Mouse (Mus musculus) limb, embryonic 15.5 days (tissue): ENCODE data around the gene Olfr279. TPM values are rescaled to one million over a fixed set of nuclear protein-coding genes. Genes with fewer than 3 reads are reported as not detected.

Source experiments
- ATAC-seq: fragments of 200-750 bp; cut with Nextera tagmentation; 2 replicates; pipeline ENCODE4 v1.8.0; 2017; ENCODE audit warnings: low read depth, moderate TSS enrichment; ENCODE audit not compliant: insufficient number of reproducible peaks, low FRiP score, low TSS enrichment
- H3K27ac ChIP-seq: fragments of 300-500 bp; sonication (generic); 2 replicates; pipeline ENCODE4 v1.5.1; 2015; ENCODE audit warnings: moderate library complexity, mild to moderate bottlenecking, inconsistent platforms
- H3K27me3 ChIP-seq: fragments of 300-500 bp; sonication (generic); 2 replicates; pipeline ENCODE4 v1.6.1; 2015; ENCODE audit warnings: inconsistent platforms
- H3K36me3 ChIP-seq: fragments of 300-500 bp; sonication (generic); 2 replicates; pipeline ENCODE4 v1.6.1; 2015; ENCODE audit warnings: inconsistent platforms
- H3K4me1 ChIP-seq: fragments of 300-500 bp; sonication (generic); 2 replicates; pipeline ENCODE4 v1.6.1; 2015; ENCODE audit warnings: inconsistent platforms
- H3K4me2 ChIP-seq: fragments of 300-500 bp; sonication (generic); 2 replicates; pipeline ENCODE4 v1.6.1; 2015; ENCODE audit warnings: mild to moderate bottlenecking, inconsistent platforms
- H3K4me3 ChIP-seq: fragments of 300-500 bp; sonication (generic); 2 replicates; pipeline ENCODE4 v1.5.1; 2015; ENCODE audit warnings: mild to moderate bottlenecking, inconsistent platforms
- H3K9ac ChIP-seq: fragments of 300-500 bp; sonication (generic); 2 replicates; pipeline ENCODE4 v1.6.1; 2015; ENCODE audit warnings: inconsistent platforms
- H3K9me3 ChIP-seq: fragments of 300-500 bp; sonication (generic); 2 replicates; pipeline ENCODE4 v1.6.1; 2016; ENCODE audit warnings: inconsistent platforms
- WGBS: fragments of 180-500 bp; shearing (Covaris S2); methylation state at CpG from one replicate; pipeline ENCODE4 v1.1.7; 2015; 5-methylcytosine and 5-hydroxymethylcytosine counted together
- polyA plus RNA-seq: library from polyadenylated mRNA; unstranded; fragments of >200 nt; fragmentation: Nextera tagmentation; extraction: Ambion mirVana; gene quantifications from 2 replicates; pipeline ENCODE4 v1.2.1, GENCODE M21; 2015

Gene Olfr279
- not detected in 2 replicates for polyA plus RNA-seq

DNA sequence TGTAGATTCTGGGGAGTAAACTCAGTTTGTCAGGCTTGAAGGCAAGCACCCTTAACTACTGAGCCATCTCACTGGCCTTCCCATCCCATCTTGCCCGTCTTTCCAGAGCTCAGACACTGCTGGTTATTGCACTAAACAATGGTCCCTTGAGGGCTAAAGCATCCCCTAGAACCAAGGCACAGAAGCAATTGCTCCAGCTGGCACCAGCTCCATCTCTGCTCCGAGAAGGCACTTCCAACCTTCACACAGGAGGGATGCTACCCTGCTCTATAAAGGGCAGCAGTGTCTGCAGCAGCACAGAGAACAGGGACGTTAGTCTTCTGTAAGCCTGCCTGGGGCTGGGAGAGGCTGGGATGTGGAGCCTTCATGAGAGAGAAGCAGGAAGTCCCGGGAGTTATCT lies at the start of gene Olfr279:
Olfr279 (plus strand) TSS at position 301 of the 400 bp plus-strand sequence.
- WGBS = 64% methylated on average over 4 of the region's 4 CpGs
- H3K27ac ChIP-seq = no peak within 1 kb of the TSS
- no peaks in the 10 kb centered on the region for H3K4me1 ChIP-seq
- no peak within 1 kb of the TSS for H3K4me3 ChIP-seq
- no peaks in the 10 kb centered on the region for H3K9me3 ChIP-seq
- no peaks in the 10 kb centered on the region for H3K27me3 ChIP-seq
- H3K4me2 ChIP-seq = no peak within 1 kb of the TSS
- ATAC-seq = no peak
- H3K9ac ChIP-seq = no peak within 1 kb of the TSS
- no peaks in the 10 kb centered on the region for H3K36me3 ChIP-seq

DNA sequence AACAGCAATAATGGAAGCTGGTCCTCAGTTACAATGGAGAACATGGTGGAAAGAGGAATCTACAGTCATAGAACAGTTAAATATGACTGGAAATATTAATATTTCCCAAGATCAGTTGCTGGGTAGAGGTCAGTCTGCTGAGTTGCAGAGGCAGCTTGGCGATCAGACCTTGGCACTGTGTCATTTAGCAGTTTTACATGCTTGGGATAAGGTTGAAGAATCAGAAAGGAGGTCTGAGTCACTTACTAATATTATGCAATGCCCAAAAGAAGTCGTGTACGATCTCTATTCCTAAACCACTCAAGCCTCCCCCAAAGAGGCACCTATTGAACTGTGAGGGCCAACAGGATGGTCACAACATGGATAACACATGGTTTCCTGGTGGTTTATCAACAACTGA lies 47.6 kb upstream of the Olfr279 start:
- 70% methylated on average over 3 of the region's 3 CpGs for WGBS
- Histone ChIP-seq H3K9me3 (no peaks in the 10 kb centered on the region), H3K4me2 (no peak overlapping the region), H3K36me3 (no peaks in the 10 kb centered on the region), H3K4me1 (no peaks in the 10 kb centered on the region), H3K9ac (no peak overlapping the region), H3K27ac (no peak overlapping the region), H3K4me3 (no peak overlapping the region), H3K27me3 (no peaks in the 10 kb centered on the region)
- no peak for ATAC-seq

DNA sequence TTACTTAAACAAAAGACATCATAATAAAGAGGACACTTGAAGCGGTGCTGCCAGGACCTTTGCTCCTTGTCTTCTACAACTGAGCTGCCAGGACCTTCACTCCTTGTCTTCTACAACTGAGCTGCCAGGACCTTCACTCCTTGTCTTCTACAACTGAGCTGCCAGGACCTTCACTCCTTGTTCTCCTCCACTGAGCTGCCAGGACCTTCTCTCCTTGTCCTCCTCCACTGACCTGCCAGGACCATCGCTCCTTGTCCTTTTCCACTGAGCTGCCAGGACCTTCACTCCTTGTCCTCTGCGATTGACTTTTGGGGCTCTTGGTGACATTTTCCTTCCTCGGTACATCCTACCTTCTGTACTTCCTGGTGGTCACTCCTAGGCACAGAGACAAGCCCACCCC lies 43.7 kb upstream of the Olfr279 start:
- Histone ChIP-seq H3K36me3 (no peaks in the 10 kb centered on the region), H3K4me2 (no peak overlapping the region), H3K27me3 (no peaks in the 10 kb centered on the region), H3K9ac (no peak overlapping the region), H3K27ac (no peak overlapping the region), H3K4me1 (no peaks in the 10 kb centered on the region), H3K4me3 (no peak overlapping the region), H3K9me3 (no peaks in the 10 kb centered on the region)
- 66% methylated on average over 4 of the region's 4 CpGs for WGBS
- ATAC-seq = no peak

DNA sequence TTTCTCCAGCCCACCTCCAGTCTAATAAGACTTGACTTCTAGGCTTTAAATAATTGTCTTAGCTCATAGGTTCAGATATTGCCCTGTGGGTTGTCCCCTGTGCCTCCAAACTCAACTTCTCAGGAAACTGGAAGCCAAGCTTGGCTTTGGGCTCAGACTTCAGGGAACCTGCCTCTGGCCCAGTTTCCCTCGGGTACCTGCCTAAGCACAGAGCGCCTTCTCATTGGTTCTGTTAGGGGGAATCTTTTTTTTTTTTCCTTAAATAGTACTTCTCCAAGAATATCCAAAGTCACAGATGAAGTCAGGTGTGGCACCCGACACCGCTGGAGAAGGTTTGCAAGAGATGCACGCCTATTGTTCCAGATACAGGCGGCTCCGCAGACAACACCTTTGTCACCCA lies 39.9 kb upstream of the Olfr279 start, which contains the start of gene Olfr281:
Olfr281 (plus strand) TSS at position 301 of the 400 bp plus-strand sequence.
- no peak for ATAC-seq
- Histone ChIP-seq H3K9me3 (no peaks in the 10 kb centered on the region), H3K27me3 (no peaks in the 10 kb centered on the region), H3K9ac (no peak within 1 kb of the TSS), H3K4me3 (no peak within 1 kb of the TSS), H3K27ac (no peak within 1 kb of the TSS), H3K36me3 (no peaks in the 10 kb centered on the region), H3K4me2 (no peak within 1 kb of the TSS), H3K4me1 (no peaks in the 10 kb centered on the region)
- 89% methylated on average over 7 of the region's 7 CpGs for WGBS

DNA sequence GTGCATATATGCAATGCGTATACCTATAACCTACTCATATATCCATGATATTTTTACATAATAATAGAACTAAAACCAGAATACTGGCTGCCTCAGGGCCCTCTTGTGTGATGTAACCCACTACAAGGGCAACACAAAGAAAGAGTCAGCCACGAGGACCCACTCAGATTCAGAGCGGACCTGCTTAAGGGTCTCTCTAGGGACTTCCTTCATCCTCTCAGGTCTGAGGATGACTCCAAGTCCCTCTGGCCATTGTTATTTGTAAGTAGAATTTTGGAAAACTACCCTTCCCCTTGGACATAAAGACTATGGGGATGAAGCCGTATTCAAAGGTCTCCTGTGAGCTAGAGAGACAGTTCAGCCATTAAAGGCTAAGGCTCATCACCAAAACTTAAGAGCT lies 22.6 kb upstream of the Olfr279 start, which contains the start of gene OR5BS1P:
OR5BS1P (plus strand) TSS at position 301 of the 400 bp plus-strand sequence.
- ATAC-seq = no peak
- no peaks in the 10 kb centered on the region for H3K4me1 ChIP-seq
- no peaks in the 10 kb centered on the region for H3K27me3 ChIP-seq
- WGBS = 87% methylated on average over 4 of the region's 4 CpGs
- no peak within 1 kb of the TSS for H3K4me3 ChIP-seq
- H3K4me2 ChIP-seq = no peak within 1 kb of the TSS
- no peak within 1 kb of the TSS for H3K27ac ChIP-seq
- H3K9me3 ChIP-seq = no peaks in the 10 kb centered on the region
- no peak within 1 kb of the TSS for H3K9ac ChIP-seq
- no peaks in the 10 kb centered on the region for H3K36me3 ChIP-seq

DNA sequence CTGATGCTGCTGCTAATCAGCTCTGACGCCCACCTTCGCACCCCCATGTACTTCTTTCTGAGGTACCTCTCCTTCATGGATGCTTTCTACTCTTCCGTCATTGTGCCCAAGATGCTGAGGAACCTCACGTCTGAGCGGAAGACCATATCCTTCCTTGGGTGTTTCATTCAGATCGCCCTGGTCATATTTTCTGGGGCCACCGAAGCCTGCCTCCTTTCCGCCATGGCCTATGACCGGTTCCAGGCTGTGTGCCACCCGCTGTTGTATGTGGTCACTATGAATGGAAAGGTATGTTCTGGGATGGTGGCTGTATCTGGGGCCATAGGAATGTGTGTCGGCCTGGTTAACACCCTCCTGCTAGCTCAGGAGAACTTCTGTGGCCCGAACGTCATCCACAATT lies 20.7 kb upstream of the Olfr279 start:
- H3K36me3 ChIP-seq = no peaks in the 10 kb centered on the region
- ATAC-seq = no peak
- no peak overlapping the region for H3K4me3 ChIP-seq
- no peaks in the 10 kb centered on the region for H3K27me3 ChIP-seq
- H3K4me2 ChIP-seq = no peak overlapping the region
- no peaks in the 10 kb centered on the region for H3K4me1 ChIP-seq
- H3K9me3 ChIP-seq = no peaks in the 10 kb centered on the region
- H3K27ac ChIP-seq = no peak overlapping the region
- WGBS = 87% methylated on average over 13 of the region's 13 CpGs
- H3K9ac ChIP-seq = no peak overlapping the region

DNA sequence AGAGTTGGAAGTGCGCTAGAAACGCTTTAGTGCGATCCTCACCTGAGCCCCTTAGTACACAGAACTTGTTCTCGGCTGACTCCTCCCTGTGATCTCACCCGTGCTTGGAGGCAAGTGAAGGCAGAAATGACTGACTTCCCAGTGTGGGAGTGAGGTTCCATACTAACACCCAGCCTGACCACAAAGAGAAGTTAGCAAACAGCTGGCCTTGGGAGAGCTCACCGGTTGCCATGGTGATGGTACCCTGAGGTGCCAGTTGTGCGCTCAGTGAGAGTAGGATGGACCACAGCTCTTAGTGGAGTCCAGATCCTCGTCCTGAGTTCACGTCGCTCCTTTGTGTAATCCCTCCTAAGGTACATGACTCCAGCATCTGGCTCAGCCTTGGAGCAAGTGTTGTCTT lies 17.2 kb upstream of the Olfr279 start:
- no peak overlapping the region for H3K27ac ChIP-seq
- ATAC-seq = no peak
- no peaks in the 10 kb centered on the region for H3K36me3 ChIP-seq
- H3K9ac ChIP-seq = no peak overlapping the region
- 83% methylated on average over 10 of the region's 10 CpGs for whole genome bisulfite sequencing
- H3K9me3 ChIP-seq = no peaks in the 10 kb centered on the region
- no peaks in the 10 kb centered on the region for H3K4me1 ChIP-seq
- H3K4me2 ChIP-seq = no peak overlapping the region
- H3K27me3 ChIP-seq = no peaks in the 10 kb centered on the region
- H3K4me3 ChIP-seq = no peak overlapping the region

DNA sequence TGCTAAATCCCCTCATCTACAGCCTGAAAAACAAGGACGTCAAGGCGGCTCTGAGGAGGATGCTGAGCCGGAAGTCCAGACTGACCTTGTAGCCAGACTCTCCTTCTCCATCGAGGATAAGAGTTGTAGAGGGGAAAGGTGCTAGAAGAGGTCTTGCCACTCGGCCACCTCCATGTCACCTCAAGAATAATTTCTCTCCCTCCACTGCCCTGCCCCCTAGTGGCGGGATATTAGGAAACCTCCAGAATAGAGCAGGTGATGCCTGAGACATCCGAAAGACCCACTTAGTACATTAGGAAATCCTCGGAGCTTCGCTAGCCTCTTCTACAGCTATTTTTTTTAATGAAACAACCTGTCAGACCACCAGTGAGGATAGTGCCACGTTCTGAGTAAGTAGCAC lies 16.8 kb upstream of the Olfr279 start:
- H3K9ac ChIP-seq = no peak overlapping the region
- H3K9me3 ChIP-seq = no peaks in the 10 kb centered on the region
- ATAC-seq = no peak
- H3K36me3 ChIP-seq = no peaks in the 10 kb centered on the region
- no peak overlapping the region for H3K27ac ChIP-seq
- no peaks in the 10 kb centered on the region for H3K27me3 ChIP-seq
- H3K4me3 ChIP-seq = no peak overlapping the region
- H3K4me2 ChIP-seq = no peak overlapping the region
- WGBS = 55% methylated on average over 10 of the region's 10 CpGs
- H3K4me1 ChIP-seq = no peaks in the 10 kb centered on the region

DNA sequence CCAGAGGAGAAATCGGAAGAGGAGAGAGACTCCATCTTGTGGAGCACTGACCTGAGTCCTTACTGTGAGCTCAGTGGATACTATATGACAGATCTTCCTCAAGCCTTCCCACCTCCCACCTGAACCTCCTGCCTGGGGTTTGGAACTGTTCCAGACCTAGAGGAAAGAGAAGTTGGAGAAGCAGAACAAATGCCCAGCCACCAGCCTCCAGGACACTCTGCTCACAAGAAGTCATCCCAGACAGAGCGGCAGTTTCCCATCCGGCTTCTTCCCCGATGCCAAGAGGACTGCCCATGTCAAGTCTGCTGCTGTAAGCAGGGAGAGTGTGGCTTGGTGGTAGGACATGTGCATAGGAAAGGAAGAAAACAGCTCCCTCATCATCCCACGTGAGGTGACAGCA lies 15.9 kb upstream of the Olfr279 start:
- H3K9me3 ChIP-seq = no peaks in the 10 kb centered on the region
- no peaks in the 10 kb centered on the region for H3K27me3 ChIP-seq
- H3K27ac ChIP-seq = no peak overlapping the region
- ATAC-seq = no peak
- H3K4me3 ChIP-seq = no peak overlapping the region
- WGBS = 78% methylated on average over 5 of the region's 5 CpGs
- no peaks in the 10 kb centered on the region for H3K36me3 ChIP-seq
- H3K4me2 ChIP-seq = no peak overlapping the region
- H3K9ac ChIP-seq = no peak overlapping the region
- H3K4me1 ChIP-seq = no peaks in the 10 kb centered on the region

DNA sequence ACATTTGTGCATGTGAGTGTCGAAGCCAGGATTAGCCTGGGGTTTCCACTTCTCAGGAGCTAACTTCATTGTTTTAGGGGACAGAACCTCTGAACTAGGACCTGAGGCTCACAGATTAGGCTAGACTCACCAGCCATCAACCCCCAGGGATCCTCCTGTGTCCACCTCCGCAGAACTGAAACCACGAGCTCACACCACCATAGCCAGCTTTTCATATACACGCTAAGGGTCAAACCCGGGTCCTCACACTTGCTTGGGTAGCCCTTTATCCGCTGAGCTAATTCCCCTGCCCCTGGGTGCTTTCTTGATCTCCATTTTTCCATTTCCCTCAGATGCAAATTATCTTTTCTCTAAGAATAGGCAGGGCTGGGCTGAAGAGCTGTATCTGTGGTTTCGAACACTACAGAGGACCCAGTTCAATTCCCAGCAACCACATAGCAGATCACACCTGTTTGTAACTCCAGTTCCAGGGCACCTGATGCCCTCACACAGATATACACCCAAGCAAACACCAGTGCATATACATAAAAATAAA lies 12.6 kb upstream of the Olfr279 start:
- no peak for ATAC-seq
- 70% methylated on average over 7 of the region's 7 CpGs for WGBS
- H3K36me3 ChIP-seq = no peaks in the 10 kb centered on the region
- no peak overlapping the region for H3K27ac ChIP-seq
- no peaks in the 10 kb centered on the region for H3K4me1 ChIP-seq
- no peak overlapping the region for H3K4me2 ChIP-seq
- H3K4me3 ChIP-seq = no peak overlapping the region
- H3K27me3 ChIP-seq = no peaks in the 10 kb centered on the region
- H3K9me3 ChIP-seq = no peaks in the 10 kb centered on the region
- H3K9ac ChIP-seq = no peak overlapping the region

DNA sequence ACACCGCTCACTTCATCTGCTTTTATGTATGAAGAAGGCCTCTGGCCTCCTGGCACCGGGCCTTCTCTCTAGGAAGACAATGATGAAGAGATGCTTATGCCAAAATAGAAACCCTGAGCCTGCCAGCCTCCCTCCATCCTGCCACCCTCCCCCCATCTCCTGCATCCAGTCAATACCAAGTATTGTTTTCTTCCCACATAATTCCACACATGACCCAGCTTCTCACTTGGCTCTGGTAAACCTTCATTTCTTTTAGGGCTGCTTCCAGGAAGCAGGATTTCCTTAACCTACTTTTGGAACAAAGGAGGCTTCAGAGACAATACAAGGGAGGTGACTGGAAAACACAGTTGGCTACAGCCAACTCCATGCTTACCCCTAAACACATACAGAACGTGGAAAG lies 9.5 kb upstream of the Olfr279 start, which contains the start of gene Lalba:
Lalba (minus strand) TSS at position 21 of the 400 bp plus-strand sequence.
- Histone ChIP-seq H3K4me2 (no peak within 1 kb of the TSS), H3K27me3 (no peaks in the 10 kb centered on the region), H3K36me3 (no peaks in the 10 kb centered on the region), H3K9ac (no peak within 1 kb of the TSS), H3K4me1 (no peaks in the 10 kb centered on the region), H3K27ac (no peak within 1 kb of the TSS), H3K4me3 (no peak within 1 kb of the TSS), H3K9me3 (no peaks in the 10 kb centered on the region)
- no peak for ATAC-seq
- 67% methylated on average over 3 of the region's 3 CpGs for WGBS

DNA sequence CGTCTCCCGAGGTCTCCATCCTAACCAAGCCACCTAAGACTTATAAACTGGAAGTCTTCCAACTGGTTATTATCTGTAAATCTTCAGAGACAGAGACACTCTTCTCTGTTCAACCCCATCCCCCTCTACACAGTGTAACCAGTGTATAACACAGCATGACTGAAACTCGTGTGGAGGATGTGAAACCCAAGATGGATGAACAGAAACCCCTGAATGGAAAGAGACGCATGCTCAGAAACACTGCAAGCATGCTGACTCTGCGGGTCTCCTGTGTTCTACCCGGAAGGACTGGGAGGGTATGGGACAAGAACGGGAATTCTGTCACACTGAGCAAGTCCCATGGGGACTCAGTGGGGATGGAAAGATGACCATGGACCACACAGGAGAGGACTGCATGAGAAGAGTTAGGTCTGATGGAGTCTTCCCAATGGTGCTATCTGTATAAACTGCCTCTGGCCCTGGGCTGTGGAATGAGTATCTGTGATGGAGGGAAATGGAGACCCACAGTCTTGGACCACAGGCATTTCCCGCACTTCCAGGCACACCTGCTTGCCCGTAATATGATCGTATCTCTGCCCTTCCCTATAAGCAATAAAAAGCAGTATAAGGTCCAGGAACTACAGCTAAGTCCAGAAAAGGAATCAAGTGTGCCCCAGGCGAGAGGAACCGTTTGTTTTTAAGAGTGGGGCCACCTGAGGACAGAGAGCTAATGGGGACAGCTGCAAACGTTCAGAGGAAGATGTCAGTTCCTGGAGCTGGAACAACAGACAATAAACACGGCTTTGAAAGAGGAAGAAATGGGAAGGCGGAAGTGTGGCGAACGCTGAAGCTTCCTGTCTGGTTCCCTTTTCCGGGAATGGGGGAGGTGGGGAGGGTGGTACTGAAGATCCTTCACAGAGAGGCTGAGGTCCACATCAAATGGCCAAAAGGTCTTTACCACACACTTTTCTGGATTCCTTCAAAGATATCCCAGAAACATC lies 8.0 kb upstream of the Olfr279 start:
- Histone ChIP-seq H3K27ac (no peak overlapping the region), H3K4me1 (no peaks in the 10 kb centered on the region), H3K36me3 (no peaks in the 10 kb centered on the region), H3K4me2 (no peak overlapping the region), H3K27me3 (no peaks in the 10 kb centered on the region), H3K4me3 (no peak overlapping the region), H3K9ac (no peak overlapping the region), H3K9me3 (no peaks in the 10 kb centered on the region)
- WGBS = 47% methylated on average over 18 of the region's 18 CpGs
- ATAC-seq = no peak
